Mouse (Mus musculus) splenic B cell, adult 2 months (primary cell): Measurements from ENCODE around the gene Ak3.
"Not testable (repeated sequence)": the region's sequence is repeated elsewhere in the genome, so short reads cannot be mapped to it uniquely, and the experiment has no call there.

Source experiments
- DNase-seq: peaks from one replicate; pipeline ENCODE4 v3.0.0-alpha.2; 2011; ENCODE audit warnings: low read depth, low spot score
- H3K27me3 ChIP-seq: 2 replicates; pipeline ENCODE4 v1.6.1; 2012; ENCODE audit warnings: mild to moderate bottlenecking, low read length, moderate library complexity, mixed read lengths; ENCODE audit not compliant: control insufficient read depth, poor library complexity, insufficient read depth, severe bottlenecking
- H3K36me3 ChIP-seq: 2 replicates; pipeline ENCODE4 v1.6.1; 2012; ENCODE audit warnings: mild to moderate bottlenecking, low read length, moderate library complexity, mixed read lengths; ENCODE audit not compliant: control insufficient read depth, poor library complexity, insufficient read depth, severe bottlenecking

Ak3 gene

DNA sequence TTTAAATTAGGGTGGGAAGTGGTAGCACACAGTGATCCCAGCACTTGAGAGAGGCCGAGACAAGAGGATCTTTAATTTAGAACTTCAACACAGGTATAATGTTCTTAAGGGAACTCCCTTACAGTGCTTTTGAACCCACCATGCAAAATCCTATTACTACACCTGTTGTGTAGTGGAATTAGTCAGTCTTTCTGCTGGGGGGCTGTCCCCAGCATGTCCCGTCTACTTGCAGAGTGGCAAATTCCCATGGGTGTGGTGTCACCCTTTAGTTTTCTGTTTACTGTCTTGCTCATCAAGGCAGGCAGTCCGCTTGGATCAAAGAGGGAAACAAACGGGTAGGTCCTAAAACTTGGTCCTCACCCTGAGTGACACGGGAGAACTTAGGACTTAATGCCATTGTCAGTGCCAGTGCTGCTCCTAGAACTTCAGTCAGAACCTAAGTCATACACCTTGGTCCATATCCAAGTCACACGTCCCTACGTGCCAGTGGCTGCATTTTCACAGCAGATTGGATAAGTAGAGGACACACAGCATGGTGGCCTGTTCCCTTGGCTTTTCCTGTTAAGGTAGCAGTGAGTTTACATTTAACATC, 25.9 kb downstream of the Ak3 start:
- no peak for DNase-seq
- Histone ChIP-seq H3K27me3 (no peaks in the 10 kb centered on the region), H3K36me3 (peaks cover 7% of the 10 kb centered on the region; the same call in 1 of the 2 replicates)

- Histone ChIP-seq H3K27me3 (no peaks in the 10 kb centered on the region), H3K36me3 (peaks cover 5% of the 10 kb centered on the region; the same call in 1 of the 2 replicates)
- peak; percentile 10 for DNase-seq
Observed at GRCm38 (mm10) chr19:29019647-29020046, 28.1 kb downstream of the Ak3 start.

- H3K36me3 ChIP-seq, result peaks cover 7% of the 10 kb centered on the region; the same call in 1 of the 2 replicates
- H3K27me3 ChIP-seq, result no peaks in the 10 kb centered on the region
- DNase-seq, result no peak
Observed at GRCm38 (mm10) chr19:29016786-29017185, 31.0 kb downstream of the Ak3 start.

GRCm38 (mm10) chr19:29016204-29016765, 31.5 kb downstream of the Ak3 start:
- Histone ChIP-seq H3K27me3 (no peaks in the 10 kb centered on the region), H3K36me3 (peaks cover 7% of the 10 kb centered on the region; the same call in 1 of the 2 replicates)
- no peak for DNase-seq

- Histone ChIP-seq H3K36me3 (peaks cover 7% of the 10 kb centered on the region; the same call in 1 of the 2 replicates), H3K27me3 (no peaks in the 10 kb centered on the region)
- DNase-seq, result peak; percentile 14
Observed at GRCm38 (mm10) chr19:29015410-29016203, 32.2 kb downstream of the Ak3 start.

DNA sequence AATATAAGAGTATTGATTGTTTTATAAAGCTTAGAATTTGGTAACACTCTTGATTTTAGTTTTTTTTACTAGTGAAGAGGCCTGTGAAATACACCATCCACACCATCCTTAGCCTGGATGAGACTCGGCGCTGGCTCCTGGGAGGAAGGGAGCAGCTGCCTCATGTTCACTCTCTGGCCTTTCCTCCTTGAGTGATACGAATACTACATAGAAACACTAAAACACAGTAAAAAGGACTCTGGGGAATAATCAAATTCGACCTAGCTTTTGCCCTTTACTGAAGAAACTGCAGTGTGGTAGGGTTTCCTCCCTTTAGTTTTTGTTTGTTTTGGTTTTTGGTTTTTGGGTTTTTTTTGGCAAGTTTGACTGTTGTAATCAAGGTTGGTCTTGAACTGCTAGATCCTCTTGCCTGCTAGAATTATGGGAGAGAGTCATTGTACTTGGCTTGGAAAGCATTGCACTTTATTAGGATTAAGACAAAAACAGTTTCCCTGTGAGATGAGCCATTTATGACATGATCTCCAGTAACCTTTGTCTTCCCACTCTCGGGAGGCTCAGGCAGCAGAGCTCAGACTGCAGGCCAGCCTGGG, 33.2 kb downstream of the Ak3 start:
- no peak for DNase-seq
- Histone ChIP-seq H3K27me3 (no peaks in the 10 kb centered on the region), H3K36me3 (peaks cover 7% of the 10 kb centered on the region; the same call in 1 of the 2 replicates)

- DNase-seq, result no peak
- no peaks in the 10 kb centered on the region for H3K27me3 ChIP-seq
- H3K36me3 ChIP-seq, result peaks cover 5% of the 10 kb centered on the region; the same call in 1 of the 2 replicates
Observed at GRCm38 (mm10) chr19:29011355-29011990, 36.3 kb downstream of the Ak3 start.

- H3K36me3 ChIP-seq, result peaks cover 5% of the 10 kb centered on the region; the same call in 1 of the 2 replicates
- H3K27me3 ChIP-seq, result no peaks in the 10 kb centered on the region
- no peak for DNase-seq
Observed at GRCm38 (mm10) chr19:29009046-29009445, 38.7 kb downstream of the Ak3 start.

DNA sequence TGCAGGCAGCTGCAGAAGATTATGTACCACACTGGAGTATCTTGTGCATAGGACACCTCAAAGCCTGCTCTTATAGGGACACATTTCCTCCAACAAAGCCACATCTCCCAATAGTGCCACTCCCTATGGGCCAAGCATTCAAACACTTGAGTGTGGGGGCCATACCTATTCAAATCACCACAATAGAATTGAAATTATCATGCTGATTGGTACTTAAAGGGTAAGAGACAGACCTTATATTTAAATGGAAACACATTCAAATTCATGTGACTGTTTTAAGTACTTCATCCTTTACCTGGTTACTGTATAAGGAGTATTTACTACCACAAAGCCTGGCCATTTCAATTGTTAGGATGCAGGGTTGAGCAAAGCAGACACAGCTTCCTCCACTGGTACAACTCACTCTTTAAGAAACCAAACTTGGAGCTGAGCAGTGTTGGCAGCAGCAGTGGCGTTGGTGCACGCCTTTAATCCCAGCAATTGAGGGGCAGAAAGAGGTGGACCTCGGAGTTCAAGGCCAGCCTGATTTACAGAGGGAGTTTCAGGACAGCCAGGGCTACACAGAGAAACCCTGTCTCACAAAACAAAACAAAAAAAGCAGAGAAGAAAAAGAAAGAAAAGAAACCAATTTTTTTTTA, 39.6 kb downstream of the Ak3 start:
- H3K27me3 ChIP-seq, result no peaks in the 10 kb centered on the region
- no peak for DNase-seq

GRCm38 (mm10) chr19:29000321-29000720, 47.4 kb downstream of the Ak3 start:
- not testable (repeated sequence) for DNase-seq, H3K36me3 ChIP-seq, H3K27me3 ChIP-seq

More for the DNA sequence above, 39.6 kb downstream of the Ak3 start:
- H3K36me3 ChIP-seq, result peaks cover 5% of the 10 kb centered on the region; the same call in 1 of the 2 replicates

DNA sequence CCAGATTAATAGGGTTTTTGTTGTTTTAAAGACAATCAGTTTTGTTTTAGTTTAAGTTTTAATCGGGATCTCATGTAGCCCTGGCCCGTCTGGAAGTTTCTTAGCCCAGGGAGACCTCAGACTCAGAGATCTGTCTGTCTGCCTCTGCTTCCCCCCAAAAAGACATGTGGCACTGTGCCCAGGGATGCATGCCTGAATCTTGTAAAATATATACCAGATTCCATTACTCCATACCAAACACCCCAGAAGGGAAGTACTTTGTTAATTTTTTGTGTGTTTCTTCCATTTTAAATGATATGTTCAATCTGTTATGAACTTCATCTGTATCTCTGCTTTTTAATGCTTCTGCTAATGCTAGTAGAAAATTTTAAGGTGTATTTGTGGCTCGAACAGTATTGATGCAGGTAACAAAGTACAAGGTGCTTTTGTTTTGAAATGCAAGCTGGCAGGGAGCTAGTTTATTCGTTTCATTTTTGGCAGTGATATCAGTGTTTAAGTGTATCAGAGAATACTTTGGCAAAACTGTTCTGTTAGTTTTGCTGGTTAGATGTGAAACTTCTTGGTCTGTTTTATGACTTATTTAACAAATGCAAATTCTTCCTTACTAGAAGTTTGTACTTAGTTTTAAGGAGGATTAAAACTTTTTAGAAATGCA, 49.7 kb downstream of the Ak3 start:
- DNase-seq, result no peak
- no peaks in the 10 kb centered on the region for H3K27me3 ChIP-seq

GRCm38 (mm10) chr19:28995366-28995765, 52.4 kb downstream of the Ak3 start:
- Histone ChIP-seq H3K27me3 (no peaks in the 10 kb centered on the region), H3K36me3 (peaks cover 8% of the 10 kb centered on the region)
- no peak for DNase-seq

More for the DNA sequence above, 49.7 kb downstream of the Ak3 start:
- H3K36me3 ChIP-seq, result peaks cover 8% of the 10 kb centered on the region

DNA sequence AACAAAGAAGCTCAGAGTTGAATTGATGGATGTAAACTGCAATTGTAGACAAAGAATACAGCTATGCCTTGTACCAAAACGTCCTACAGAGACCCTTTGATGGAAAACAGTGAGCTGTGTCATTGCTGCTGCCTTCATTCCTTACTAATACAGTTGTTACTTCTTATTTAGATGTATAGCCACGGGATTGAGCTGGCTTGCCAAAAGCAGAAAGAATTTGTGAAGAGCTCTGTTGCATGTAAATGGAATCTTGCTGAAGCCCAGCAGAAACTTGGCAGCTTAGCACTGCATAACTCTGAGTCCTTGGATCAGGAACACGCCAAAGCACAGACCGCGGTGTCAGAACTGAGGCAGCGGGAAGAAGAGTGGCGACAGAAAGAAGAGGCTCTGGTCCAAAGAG, 52.9 kb downstream of the Ak3 start:
- no peak for DNase-seq
- Histone ChIP-seq H3K27me3 (no peaks in the 10 kb centered on the region), H3K36me3 (peaks cover 7% of the 10 kb centered on the region)

GRCm38 (mm10) chr19:28991391-28991790, 56.4 kb downstream of the Ak3 start:
- DNase-seq, result peak; percentile 8
- no peaks in the 10 kb centered on the region for H3K27me3 ChIP-seq
- H3K36me3 ChIP-seq, result peaks cover 4% of the 10 kb centered on the region; the same call in 1 of the 2 replicates
